Mouse (Mus musculus): ENCODE measurements around the gene Ttf2.

DNA sequence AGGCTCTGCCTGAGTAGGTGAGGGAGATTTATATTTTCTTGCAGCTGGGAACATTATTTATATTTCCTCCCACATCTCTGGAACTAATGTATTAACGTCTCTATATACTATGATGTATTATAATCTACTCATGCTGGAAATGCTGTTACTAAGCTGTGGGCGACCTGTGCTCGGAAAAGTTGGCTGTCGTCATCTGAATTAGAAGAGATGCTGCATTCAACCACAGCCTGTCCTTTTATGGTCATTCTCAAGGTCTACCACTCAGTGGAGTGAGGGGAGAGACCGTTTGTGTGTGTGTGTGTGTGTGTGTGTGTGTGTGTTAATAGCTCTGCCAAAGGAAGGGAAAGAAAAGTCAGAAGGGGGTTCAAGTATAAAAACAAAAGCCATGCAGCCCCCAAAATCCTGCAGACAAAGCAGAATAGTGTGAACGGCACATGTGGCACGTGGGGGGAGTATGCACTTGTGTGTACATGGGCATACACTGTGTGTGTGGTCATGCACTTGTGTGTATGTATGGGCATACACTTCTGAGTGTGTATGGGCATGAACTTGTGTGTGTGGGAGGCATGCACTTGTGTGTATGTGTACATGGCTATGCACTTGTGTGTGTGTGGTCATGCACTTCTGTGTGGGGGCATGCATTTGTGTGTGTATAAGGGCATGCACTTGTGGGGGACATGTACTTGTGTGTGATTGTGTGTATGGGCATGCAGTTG lies 57.8 kb downstream of the Ttf2 start:
- TF ChIP-seq CTCF (IDR thresholded peaks at IDR 0.05; ENCODE audit: extremely low read depth, insufficient read depth, insufficient read length, insufficient replicate concordance) (no peak), POLR2A (IDR thresholded peaks at IDR 0.05; ENCODE audit: low read depth, low read length) (no peak)
